Mouse (Mus musculus) heart, embryonic 13.5 days (tissue): Measurements from ENCODE around the gene Brca2. TPM values are rescaled to one million over a fixed set of nuclear protein-coding genes. Genes with fewer than 3 reads are reported as not detected.

Experiments used
- ATAC-seq: fragments of 200-750 bp; cut with Nextera tagmentation; 2 replicates; pipeline ENCODE4 v1.8.0; 2017; ENCODE audit warnings: moderate TSS enrichment; ENCODE audit not compliant: insufficient number of reproducible peaks, low FRiP score, low TSS enrichment; ENCODE audit errors: extremely low read depth
- H3K27ac ChIP-seq: fragments of 300-500 bp; sonication (generic); replicated peaks from 2 replicates; pipeline ENCODE4 v1.5.1; 2015; ENCODE audit warnings: moderate library complexity, mild to moderate bottlenecking, inconsistent platforms
- H3K27me3 ChIP-seq: fragments of 300-500 bp; sonication (generic); replicated peaks from 2 replicates; pipeline ENCODE4 v1.6.1; 2015; ENCODE audit warnings: mild to moderate bottlenecking, inconsistent platforms
- H3K36me3 ChIP-seq: fragments of 300-500 bp; sonication (generic); 2 replicates; pipeline ENCODE4 v1.6.1; 2015; ENCODE audit warnings: mild to moderate bottlenecking, inconsistent platforms
- H3K4me1 ChIP-seq: fragments of 300-500 bp; sonication (generic); 2 replicates; pipeline ENCODE4 v1.6.1; 2015; ENCODE audit warnings: inconsistent platforms
- H3K4me2 ChIP-seq: fragments of 300-500 bp; sonication (generic); 2 replicates; pipeline ENCODE4 v1.6.1; 2015; ENCODE audit warnings: inconsistent platforms, mild to moderate bottlenecking, moderate library complexity
- H3K4me3 ChIP-seq: fragments of 300-500 bp; sonication (generic); 2 replicates; pipeline ENCODE4 v1.5.1; 2015; ENCODE audit warnings: moderate library complexity, mild to moderate bottlenecking, inconsistent platforms
- H3K9ac ChIP-seq: fragments of 300-500 bp; sonication (generic); 2 replicates; pipeline ENCODE4 v1.6.1; 2015; ENCODE audit warnings: inconsistent platforms, mild to moderate bottlenecking, moderate library complexity
- H3K9me3 ChIP-seq: fragments of 300-500 bp; sonication (generic); 2 replicates; pipeline ENCODE4 v1.6.1; 2016; ENCODE audit warnings: inconsistent platforms
- WGBS: fragments of 180-500 bp; shearing (Covaris S2); methylation state at CpG from one replicate; pipeline ENCODE4 v1.1.7; 2015; ENCODE audit warnings: mixed read lengths; 5-methylcytosine and 5-hydroxymethylcytosine counted together
- polyA plus RNA-seq: library from polyadenylated mRNA; unstranded; fragments of >200 nt; fragmentation: Nextera tagmentation; extraction: Ambion mirVana; gene quantifications from 2 replicates; pipeline ENCODE4 v1.2.1, GENCODE M21; 2015

Brca2 gene
- polyA plus RNA-seq, 1 experiment from 2014 or later: 16.6 TPM

GRCm38 (mm10) chr5:150566226-150566625, 43.8 kb downstream of the Brca2 start:
- H3K36me3 ChIP-seq: peaks cover 92% of the 10 kb centered on the region
- 75% methylated on average over 3 of the region's 3 CpGs for WGBS
- no peak overlapping the region for H3K9ac ChIP-seq
- no peaks in the 10 kb centered on the region for H3K9me3 ChIP-seq
- ATAC-seq: no peak
- H3K4me2 ChIP-seq: no peak overlapping the region
- H3K4me1 ChIP-seq: no peaks in the 10 kb centered on the region
- no peak overlapping the region for H3K4me3 ChIP-seq
- no peaks in the 10 kb centered on the region for H3K27me3 ChIP-seq
- H3K27ac ChIP-seq: no peak overlapping the region

GRCm38 (mm10) chr5:150566971-150567370, 44.5 kb downstream of the Brca2 start:
- no peak for ATAC-seq
- Histone ChIP-seq H3K4me3 (no peak overlapping the region), H3K4me2 (no peak overlapping the region), H3K36me3 (peaks cover 91% of the 10 kb centered on the region), H3K27ac (no peak overlapping the region), H3K27me3 (no peaks in the 10 kb centered on the region), H3K4me1 (no peaks in the 10 kb centered on the region), H3K9ac (no peak overlapping the region), H3K9me3 (no peaks in the 10 kb centered on the region)
- WGBS: 95% methylated on average over 5 of the region's 5 CpGs

GRCm38 (mm10) chr5:150570496-150571219, 48.2 kb downstream of the Brca2 start:
- no peak overlapping the region for H3K27ac ChIP-seq
- H3K27me3 ChIP-seq: no peaks in the 10 kb centered on the region
- H3K4me1 ChIP-seq: no peaks in the 10 kb centered on the region
- no peak overlapping the region for H3K9ac ChIP-seq
- H3K36me3 ChIP-seq: peaks cover 82% of the 10 kb centered on the region
- no peak overlapping the region for H3K4me3 ChIP-seq
- H3K4me2 ChIP-seq: no peak overlapping the region
- H3K9me3 ChIP-seq: no peaks in the 10 kb centered on the region
- no peak for ATAC-seq
- 89% methylated on average over 11 of the region's 11 CpGs for WGBS

- Histone ChIP-seq H3K9me3 (no peaks in the 10 kb centered on the region), H3K27ac (no peak overlapping the region), H3K9ac (no peak overlapping the region), H3K4me3 (no peak overlapping the region), H3K36me3 (peaks cover 54% of the 10 kb centered on the region), H3K4me2 (no peak overlapping the region), H3K27me3 (no peaks in the 10 kb centered on the region), H3K4me1 (peaks cover 7% of the 10 kb centered on the region; the same call in 1 of the 2 replicates)
- ATAC-seq: no peak
- WGBS: 77% methylated on average over 3 of the region's 3 CpGs
Measured at GRCm38 (mm10) chr5:150574403-150574802, 52.0 kb downstream of the Brca2 start.

- Histone ChIP-seq H3K4me2 (no peak overlapping the region), H3K27ac (no peak overlapping the region), H3K27me3 (no peaks in the 10 kb centered on the region), H3K9me3 (no peaks in the 10 kb centered on the region), H3K9ac (no peak overlapping the region), H3K4me1 (peaks cover 7% of the 10 kb centered on the region; the same call in 1 of the 2 replicates), H3K4me3 (no peak overlapping the region), H3K36me3 (peaks cover 49% of the 10 kb centered on the region)
- no peak for ATAC-seq
- 70% methylated on average over 5 of the region's 5 CpGs for WGBS
Measured at GRCm38 (mm10) chr5:150574885-150575284, 52.5 kb downstream of the Brca2 start.

- no peak for ATAC-seq
- Histone ChIP-seq H3K9ac (no peak overlapping the region), H3K27ac (no peak overlapping the region), H3K4me3 (no peak overlapping the region), H3K4me2 (no peak overlapping the region), H3K27me3 (no peaks in the 10 kb centered on the region), H3K9me3 (no peaks in the 10 kb centered on the region), H3K4me1 (peaks cover 7% of the 10 kb centered on the region; the same call in 1 of the 2 replicates), H3K36me3 (peaks cover 31% of the 10 kb centered on the region)
- 78% methylated on average over 11 of the region's 11 CpGs for WGBS
Measured at GRCm38 (mm10) chr5:150576832-150577231, 54.4 kb downstream of the Brca2 start.

- Histone ChIP-seq H3K4me2 (0 out of 2 replicates have a peak overlapping the region, but pooled peaks have one; percentile 2), H3K9ac (no peak overlapping the region), H3K4me1 (peaks cover 7% of the 10 kb centered on the region; the same call in 1 of the 2 replicates), H3K4me3 (no peak overlapping the region), H3K36me3 (peaks cover 13% of the 10 kb centered on the region; the same call in 1 of the 2 replicates), H3K27me3 (no peaks in the 10 kb centered on the region), H3K27ac (no peak overlapping the region), H3K9me3 (no peaks in the 10 kb centered on the region)
- WGBS: 64% methylated on average over 6 of the region's 6 CpGs
- no peak for ATAC-seq
Measured at GRCm38 (mm10) chr5:150578613-150579171, 56.3 kb downstream of the Brca2 start.

- ATAC-seq: no peak
Measured at GRCm38 (mm10) chr5:150581180-150581579, 58.8 kb downstream of the Brca2 start.

GRCm38 (mm10) chr5:150583181-150583580, 60.8 kb downstream of the Brca2 start:
- Histone ChIP-seq H3K9ac (no peak overlapping the region), H3K27me3 (no peaks in the 10 kb centered on the region), H3K4me2 (no peak overlapping the region), H3K27ac (no peak overlapping the region), H3K4me3 (no peak overlapping the region), H3K36me3 (no peaks in the 10 kb centered on the region), H3K4me1 (peaks cover 7% of the 10 kb centered on the region; the same call in 1 of the 2 replicates), H3K9me3 (no peaks in the 10 kb centered on the region)
- WGBS: 79% methylated on average over 5 of the region's 5 CpGs
- no peak for ATAC-seq

More at GRCm38 (mm10) chr5:150581180-150581579, 58.8 kb downstream of the Brca2 start:
- H3K4me2 ChIP-seq: no peak overlapping the region
- no peaks in the 10 kb centered on the region for H3K27me3 ChIP-seq
- H3K9ac ChIP-seq: no peak overlapping the region
- WGBS: 68% methylated on average over 6 of the region's 6 CpGs
- peaks cover 7% of the 10 kb centered on the region; the same call in 1 of the 2 replicates for H3K4me1 ChIP-seq
- H3K9me3 ChIP-seq: no peaks in the 10 kb centered on the region
- H3K4me3 ChIP-seq: no peak overlapping the region
- no peak overlapping the region for H3K27ac ChIP-seq
- H3K36me3 ChIP-seq: peaks cover 3% of the 10 kb centered on the region; the same call in 1 of the 2 replicates

- Histone ChIP-seq H3K36me3 (no peaks in the 10 kb centered on the region), H3K27ac (no peak overlapping the region), H3K9me3 (no peaks in the 10 kb centered on the region), H3K4me3 (no peak overlapping the region), H3K4me1 (peaks cover 5% of the 10 kb centered on the region; the same call in 1 of the 2 replicates), H3K27me3 (no peaks in the 10 kb centered on the region), H3K4me2 (no peak overlapping the region), H3K9ac (no peak overlapping the region)
- ATAC-seq: no peak
- WGBS: 58% methylated on average over 5 of the region's 5 CpGs
Measured at GRCm38 (mm10) chr5:150583622-150584336, 61.3 kb downstream of the Brca2 start.

GRCm38 (mm10) chr5:150584337-150584729, 61.9 kb downstream of the Brca2 start:
- H3K27me3 ChIP-seq: no peaks in the 10 kb centered on the region
- H3K4me2 ChIP-seq: no peak overlapping the region
- 50% methylated on average over 6 of the region's 6 CpGs for WGBS
- no peaks in the 10 kb centered on the region for H3K4me1 ChIP-seq
- H3K27ac ChIP-seq: no peak overlapping the region
- H3K9ac ChIP-seq: no peak overlapping the region
- no peaks in the 10 kb centered on the region for H3K36me3 ChIP-seq
- ATAC-seq: no peak; the same call in 1 of the 2 replicates
- H3K9me3 ChIP-seq: no peaks in the 10 kb centered on the region
- H3K4me3 ChIP-seq: no peak overlapping the region
